Mouse (Mus musculus) kidney, adult 2 months (tissue): ENCODE measurements around the gene Traf7.

ENCODE experiments used
- CTCF ChIP-seq: fragments of 200-500 bp; conservative IDR thresholded peaks from 2 replicates; pipeline ENCODE4 v1.5.1; 2011; ENCODE audit warnings: low read depth, mild to moderate bottlenecking, control low read depth, low read length, moderate library complexity, mixed read lengths; ENCODE audit not compliant: insufficient read depth, insufficient read length
- POLR2A ChIP-seq: fragments of 200-500 bp; IDR thresholded peaks from one replicate; pipeline ENCODE4 v1.6.1; 2011; ENCODE audit warnings: low read depth, low read length, control low read depth

DNA sequence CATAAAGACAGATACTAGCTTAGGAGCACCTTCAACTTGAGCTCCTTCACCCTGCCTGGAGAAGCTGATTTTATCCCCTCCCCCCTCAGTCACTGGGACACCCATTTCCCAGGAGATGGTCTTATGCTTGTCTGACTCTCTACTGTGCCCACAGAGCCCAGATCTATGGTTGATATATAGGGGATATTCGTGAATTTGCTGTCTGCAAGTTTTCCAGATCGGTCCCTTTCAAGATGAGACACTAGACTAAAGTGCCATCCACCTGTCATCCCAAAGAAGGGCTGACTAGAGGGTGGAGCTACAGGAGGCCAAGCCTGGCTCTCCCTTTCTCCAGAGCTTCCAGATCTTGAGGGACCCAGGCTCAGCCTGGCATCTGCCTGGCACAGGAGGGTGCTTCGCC, 3.3 kb upstream of the Traf7 start:
- no peak for TF ChIP-seq CTCF
- no peak for TF ChIP-seq POLR2A
